Mouse (Mus musculus): ENCODE measurements around the gene Fancm. TPM values are rescaled to one million over a fixed set of nuclear protein-coding genes. Genes with fewer than 3 reads are reported as not detected.

Gene Fancm
- 7.4 and 7.6 TPM in 2 replicates for polyA plus RNA-seq (2012; rRNA removed)

DNA sequence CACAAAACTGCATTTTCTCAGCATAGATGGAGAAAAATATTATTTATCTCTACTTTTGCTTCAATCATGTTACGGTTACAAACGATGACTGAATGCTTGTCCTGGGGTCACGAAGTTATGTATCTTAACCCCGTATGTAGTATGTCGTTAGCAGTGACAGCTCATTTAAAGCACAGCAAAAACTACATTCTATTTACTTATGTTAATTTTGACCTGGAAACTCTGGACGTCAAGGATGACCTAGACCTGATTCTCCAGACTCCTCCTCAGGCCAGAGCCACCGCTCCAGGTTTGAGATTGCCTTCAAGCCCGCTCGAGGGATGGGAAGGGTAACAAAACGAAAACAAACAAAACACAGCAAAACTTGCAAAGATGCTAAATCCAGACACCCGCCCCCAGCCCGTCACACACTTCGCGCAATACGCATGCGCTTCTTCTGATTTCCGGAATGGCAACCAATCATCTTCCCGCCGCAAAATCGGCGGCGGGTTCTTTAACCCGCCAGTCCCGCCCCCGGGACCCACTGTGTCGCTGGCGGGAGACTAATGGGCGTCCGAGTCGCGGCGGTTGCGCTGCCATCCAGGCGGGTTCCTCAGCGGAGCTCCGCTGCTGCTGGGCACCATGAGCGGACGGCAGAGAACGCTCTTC, at the start of gene Fancm:
TSS of gene Fancm (plus strand) at position 519 of the 648 bp plus-strand sequence.

DNA sequence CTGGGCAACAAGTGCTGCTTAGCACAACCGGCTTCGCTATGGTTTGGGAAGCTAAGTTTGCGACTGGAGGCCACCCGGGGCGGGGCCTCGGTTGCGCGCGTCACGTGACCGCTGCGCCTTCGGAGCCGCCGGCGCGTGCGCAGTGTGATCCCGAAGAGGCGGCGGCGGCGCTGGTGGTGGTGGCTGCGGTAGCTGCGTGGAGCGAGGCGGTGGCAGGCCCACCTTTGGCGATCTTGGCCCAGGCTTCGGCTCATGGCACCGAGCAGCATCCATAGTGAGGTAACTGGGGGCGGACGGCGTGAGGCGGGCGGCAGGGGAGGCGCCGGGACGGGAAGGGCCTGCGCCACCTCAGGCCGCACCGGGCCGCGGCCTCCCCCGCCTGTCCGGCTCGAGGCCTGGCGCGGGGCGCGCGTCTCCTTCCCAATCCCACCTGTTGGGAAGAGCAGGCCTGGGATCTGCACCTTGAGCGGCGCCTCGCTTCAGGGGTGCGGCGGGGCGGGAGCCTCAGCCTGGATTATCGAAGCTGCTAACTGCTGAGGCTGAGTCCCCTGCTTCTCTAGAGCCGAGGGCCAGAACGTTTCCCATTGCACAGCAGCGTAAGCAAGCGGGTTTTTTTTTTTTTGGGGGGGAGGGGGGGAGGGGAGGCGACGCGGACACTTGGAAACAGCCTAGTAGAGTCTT, 39.1 kb upstream of the Fancm start, which contains the start of gene Prpf39:
TSS of gene Prpf39 (plus strand) at position 144 of the 681 bp plus-strand sequence.

DNA sequence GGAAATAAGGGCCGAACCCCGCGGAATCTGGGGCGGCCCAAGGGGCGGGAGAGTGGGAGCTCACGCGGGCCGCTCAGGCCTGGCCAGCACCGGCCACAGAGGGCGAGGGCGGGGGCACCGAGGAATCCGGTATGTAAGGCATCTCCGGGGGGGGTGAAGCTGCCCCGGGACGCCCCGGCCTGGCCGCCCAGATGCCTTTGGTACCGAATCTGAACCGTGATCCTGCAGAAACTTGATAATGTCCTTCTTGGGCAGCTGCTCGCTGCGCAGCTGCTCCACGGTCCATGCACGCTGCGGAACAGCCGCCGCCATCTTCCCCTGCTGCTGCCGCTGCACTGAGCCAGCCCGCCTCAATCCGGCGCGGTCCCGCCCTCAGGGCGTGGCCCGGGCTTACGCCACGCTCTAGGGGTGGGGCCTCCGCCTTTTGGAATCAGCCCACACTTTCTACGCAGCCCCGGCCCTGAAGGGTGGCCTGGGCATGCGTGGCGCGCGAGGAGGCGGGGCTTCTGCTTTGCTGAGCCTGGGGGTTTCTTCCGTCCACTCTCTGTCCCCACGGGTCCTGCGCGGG, 1.7 kb upstream of the Fancm start, which contains the start of gene Fkbp3:
TSS of gene Fkbp3 (minus strand) at position 397 of the 568 bp plus-strand sequence.

DNA sequence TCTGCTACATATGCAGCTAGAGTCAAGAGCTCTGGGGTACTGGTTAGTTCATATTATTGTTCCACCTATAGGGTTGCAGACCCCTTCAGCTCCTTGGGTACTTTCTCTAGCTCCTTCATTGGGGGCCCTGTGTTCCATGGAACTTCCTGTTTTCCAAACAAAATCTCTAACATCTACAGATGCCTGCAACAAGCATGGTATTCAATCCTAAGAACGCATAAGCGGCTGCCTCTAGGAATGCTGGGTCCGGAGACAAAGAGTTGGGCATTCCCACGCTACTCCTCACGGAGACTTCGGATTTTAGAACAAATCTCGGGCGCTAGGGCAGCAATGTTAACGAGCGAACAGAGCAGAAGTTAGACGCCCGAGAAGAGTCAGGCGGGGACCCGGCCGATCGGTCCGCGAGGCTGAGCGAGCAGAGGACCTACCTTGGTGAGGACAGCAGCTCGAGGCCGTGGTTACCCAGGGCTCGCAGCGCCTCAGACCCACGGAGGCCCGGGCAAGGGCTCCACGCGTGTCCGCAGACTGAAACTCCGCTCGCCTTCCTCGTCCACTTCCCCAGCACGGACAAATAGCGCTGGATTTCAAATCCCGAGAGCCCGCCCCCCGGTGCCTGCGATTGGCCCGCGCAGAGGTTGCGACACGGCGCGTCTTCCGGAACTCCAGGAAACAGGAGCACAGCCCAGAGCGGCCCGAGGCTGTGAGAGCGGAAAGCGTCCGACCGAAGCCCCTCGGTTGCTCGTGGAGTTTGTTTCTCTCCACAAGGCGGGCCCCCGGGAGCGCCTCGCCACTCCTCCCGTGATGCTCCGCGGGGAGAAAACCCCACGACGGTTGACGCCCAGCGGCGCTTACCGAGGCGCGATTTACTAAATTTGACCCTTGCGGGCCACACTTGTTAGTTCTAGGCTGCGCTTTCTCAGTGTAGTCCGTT, 96.9 kb downstream of the Fancm start, which contains the start of gene Mis18bp1:
TSS of gene Mis18bp1 (minus strand) at position 584 of the 931 bp plus-strand sequence.

Other genes starting within 250 kb of the Fancm start
- gene Gm527, start 157.7 kb upstream of the Fancm start, polyA plus RNA-seq (2012; rRNA removed) = 9.7 and 12.1 TPM in 2 replicates
- gene Klhl28, start 110.1 kb upstream of the Fancm start, polyA plus RNA-seq (2012; rRNA removed) = 12.2 and 13.5 TPM in 2 replicates
- gene Togaram1, start 109.8 kb upstream of the Fancm start, polyA plus RNA-seq (2012; rRNA removed) = 14.5 and 16.4 TPM in 2 replicates
- gene Prpf39, start 39.3 kb upstream of the Fancm start, polyA plus RNA-seq (2012; rRNA removed) = 52.1 and 55.0 TPM in 2 replicates
- 360 and 410 TPM in 2 replicates for gene Fkbp3, start 1.6 kb upstream of the Fancm start, polyA plus RNA-seq (2012; rRNA removed)
- gene Mis18bp1, start 97.0 kb downstream of the Fancm start, polyA plus RNA-seq (2012; rRNA removed) = 4.8 and 5.7 TPM in 2 replicates
- gene Wdr20rt, start 149.9 kb downstream of the Fancm start, polyA plus RNA-seq (2012; rRNA removed) = not detected in 2 replicates